Mouse (Mus musculus) embryonic facial prominence, embryonic 13.5 days (tissue): Measurements from ENCODE around the gene Ank2. TPM values are rescaled to one million over a fixed set of nuclear protein-coding genes. Genes with fewer than 3 reads are reported as not detected.

ENCODE experiments used
- ATAC-seq: fragments of 200-750 bp; cut with Nextera tagmentation; 2 replicates; pipeline ENCODE4 v1.8.0; 2017; ENCODE audit warnings: low read depth; ENCODE audit not compliant: insufficient number of reproducible peaks, insufficient read depth, low FRiP score, low TSS enrichment
- H3K27ac ChIP-seq: fragments of 300-500 bp; sonication (generic); 2 replicates; pipeline ENCODE4 v1.5.1; 2015; ENCODE audit warnings: moderate library complexity, mild to moderate bottlenecking, inconsistent platforms
- H3K27me3 ChIP-seq: fragments of 300-500 bp; sonication (generic); 2 replicates; pipeline ENCODE4 v1.6.1; 2015; ENCODE audit warnings: mild to moderate bottlenecking, inconsistent platforms
- H3K36me3 ChIP-seq: fragments of 300-500 bp; sonication (generic); 2 replicates; pipeline ENCODE4 v1.6.1; 2015; ENCODE audit warnings: mild to moderate bottlenecking, inconsistent platforms
- H3K4me1 ChIP-seq: fragments of 300-500 bp; sonication (generic); 2 replicates; pipeline ENCODE4 v1.6.1; 2015; ENCODE audit warnings: inconsistent platforms
- H3K4me2 ChIP-seq: fragments of 300-500 bp; sonication (generic); 2 replicates; pipeline ENCODE4 v1.6.1; 2015; ENCODE audit warnings: moderate library complexity, mild to moderate bottlenecking, inconsistent platforms
- H3K4me3 ChIP-seq: fragments of 300-500 bp; sonication (generic); 2 replicates; pipeline ENCODE4 v1.5.1; 2015; ENCODE audit warnings: mild to moderate bottlenecking, inconsistent platforms
- H3K9ac ChIP-seq: fragments of 300-500 bp; sonication (generic); 2 replicates; pipeline ENCODE4 v1.6.1; 2015; ENCODE audit warnings: mild to moderate bottlenecking, inconsistent platforms
- H3K9me3 ChIP-seq: fragments of 300-500 bp; sonication (generic); 2 replicates; pipeline ENCODE4 v1.6.1; 2016; ENCODE audit warnings: inconsistent platforms
- WGBS: fragments of 180-500 bp; shearing (Covaris S2); methylation state at CpG from one replicate; pipeline ENCODE4 v1.1.7; 2015; ENCODE audit warnings: mixed read lengths; 5-methylcytosine and 5-hydroxymethylcytosine counted together
- polyA plus RNA-seq: library from polyadenylated mRNA; unstranded; fragments of >200 nt; fragmentation: Nextera tagmentation; extraction: Ambion mirVana; gene quantifications from 2 replicates; pipeline ENCODE4 v1.2.1, GENCODE M21; 2015

Ank2 gene
- polyA plus RNA-seq, 1 experiment from 2014 or later, result 33.4 TPM

DNA sequence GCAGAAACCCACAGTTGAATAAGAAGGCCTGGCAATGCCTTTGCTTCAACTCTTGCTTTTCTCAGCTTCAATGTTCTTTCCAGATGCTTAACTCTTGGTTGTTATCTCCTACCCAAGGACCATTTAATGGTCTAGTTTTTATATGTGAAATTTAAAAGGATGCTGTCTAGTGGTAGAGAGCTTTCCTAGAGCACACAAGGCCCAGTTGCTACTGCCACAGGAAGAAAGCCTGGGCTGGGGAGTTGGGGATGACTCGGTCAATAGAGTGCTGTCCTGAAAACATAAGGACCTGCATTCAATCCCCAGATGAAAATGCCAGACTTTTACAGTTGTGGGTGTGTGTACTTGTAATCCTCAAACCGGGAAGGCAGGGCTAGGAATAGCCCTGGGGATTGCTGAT is 277.1 kb downstream of the Ank2 start:
- Histone ChIP-seq H3K9me3 (no peaks in the 10 kb centered on the region), H3K36me3 (no peaks in the 10 kb centered on the region), H3K4me3 (no peak overlapping the region), H3K4me2 (no peak overlapping the region), H3K4me1 (peaks cover 16% of the 10 kb centered on the region), H3K27ac (no peak overlapping the region), H3K9ac (no peak overlapping the region), H3K27me3 (no peaks in the 10 kb centered on the region)
- WGBS, result 78% methylated on average over 2 of the region's 2 CpGs
- no peak for ATAC-seq

GRCm38 (mm10) chr3:127220859-127221258 is 278.3 kb downstream of the Ank2 start:
- ATAC-seq, result no peak
- Histone ChIP-seq H3K4me3 (no peak overlapping the region), H3K4me2 (no peak overlapping the region), H3K9ac (no peak overlapping the region), H3K27me3 (no peaks in the 10 kb centered on the region), H3K9me3 (no peaks in the 10 kb centered on the region), H3K27ac (no peak overlapping the region), H3K4me1 (peaks cover 10% of the 10 kb centered on the region), H3K36me3 (no peaks in the 10 kb centered on the region)
- 94% methylated on average over 9 of the region's 9 CpGs for WGBS

GRCm38 (mm10) chr3:127213534-127213933 is 285.6 kb downstream of the Ank2 start:
- H3K36me3 ChIP-seq, result no peaks in the 10 kb centered on the region
- no peak for ATAC-seq
- no peaks in the 10 kb centered on the region for H3K27me3 ChIP-seq
- WGBS, result 67% methylated on average over 5 of the region's 5 CpGs
- H3K27ac ChIP-seq, result no peak overlapping the region
- no peak overlapping the region for H3K4me2 ChIP-seq
- no peak overlapping the region for H3K9ac ChIP-seq
- H3K4me1 ChIP-seq, result no peaks in the 10 kb centered on the region
- H3K9me3 ChIP-seq, result no peaks in the 10 kb centered on the region
- no peak overlapping the region for H3K4me3 ChIP-seq

DNA sequence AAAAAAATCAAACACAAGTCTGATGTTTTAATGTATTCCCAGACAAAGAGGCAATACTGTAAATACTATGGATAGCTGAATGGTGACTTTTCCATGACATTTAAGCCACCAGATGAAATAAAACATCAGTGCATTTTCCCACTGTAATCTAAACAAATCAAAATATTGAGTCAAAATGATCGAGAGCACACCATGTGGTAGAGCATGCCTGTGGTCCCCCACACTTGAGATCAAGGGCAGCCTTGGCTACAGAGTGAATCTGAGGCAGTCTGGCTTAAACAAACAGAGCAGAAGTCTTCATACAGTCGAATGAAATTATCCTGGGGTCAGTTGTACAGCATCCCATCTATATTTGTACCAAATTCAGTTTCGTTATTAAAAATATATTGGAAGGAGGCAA is 288.0 kb downstream of the Ank2 start:
- no peak overlapping the region for H3K4me2 ChIP-seq
- no peak for ATAC-seq
- no peaks in the 10 kb centered on the region for H3K27me3 ChIP-seq
- no peaks in the 10 kb centered on the region for H3K4me1 ChIP-seq
- no peaks in the 10 kb centered on the region for H3K9me3 ChIP-seq
- WGBS, result 69% methylated on average over 3 of the region's 3 CpGs
- no peaks in the 10 kb centered on the region for H3K36me3 ChIP-seq
- H3K27ac ChIP-seq, result no peak overlapping the region
- H3K4me3 ChIP-seq, result no peak overlapping the region
- H3K9ac ChIP-seq, result no peak overlapping the region

GRCm38 (mm10) chr3:127210552-127210951 is 288.6 kb downstream of the Ank2 start:
- no peak overlapping the region for H3K27ac ChIP-seq
- no peaks in the 10 kb centered on the region for H3K9me3 ChIP-seq
- no peaks in the 10 kb centered on the region for H3K27me3 ChIP-seq
- WGBS, result 52% methylated on average over 4 of the region's 4 CpGs
- H3K4me1 ChIP-seq, result no peaks in the 10 kb centered on the region
- no peak for ATAC-seq
- H3K9ac ChIP-seq, result no peak overlapping the region
- H3K36me3 ChIP-seq, result no peaks in the 10 kb centered on the region
- H3K4me3 ChIP-seq, result no peak overlapping the region
- no peak overlapping the region for H3K4me2 ChIP-seq

- Histone ChIP-seq H3K9ac (no peak overlapping the region), H3K4me3 (no peak overlapping the region), H3K27me3 (no peaks in the 10 kb centered on the region), H3K4me2 (no peak overlapping the region), H3K36me3 (no peaks in the 10 kb centered on the region), H3K9me3 (no peaks in the 10 kb centered on the region), H3K4me1 (no peaks in the 10 kb centered on the region), H3K27ac (no peak overlapping the region)
- ATAC-seq, result no peak
- 89% methylated on average over 5 of the region's 5 CpGs for WGBS
Measured at GRCm38 (mm10) chr3:127208871-127209270, 290.3 kb downstream of the Ank2 start.

GRCm38 (mm10) chr3:127205883-127206434 is 293.2 kb downstream of the Ank2 start:
- H3K9ac ChIP-seq, result no peak overlapping the region
- H3K4me1 ChIP-seq, result no peaks in the 10 kb centered on the region
- WGBS, result 92% methylated on average over 5 of the region's 5 CpGs
- H3K27me3 ChIP-seq, result no peaks in the 10 kb centered on the region
- no peak for ATAC-seq
- H3K36me3 ChIP-seq, result no peaks in the 10 kb centered on the region
- no peak overlapping the region for H3K27ac ChIP-seq
- no peaks in the 10 kb centered on the region for H3K9me3 ChIP-seq
- H3K4me2 ChIP-seq, result no peak overlapping the region
- H3K4me3 ChIP-seq, result no peak overlapping the region

GRCm38 (mm10) chr3:127202484-127203115 is 296.6 kb downstream of the Ank2 start:
- Histone ChIP-seq H3K27me3 (no peaks in the 10 kb centered on the region), H3K9me3 (no peaks in the 10 kb centered on the region), H3K4me3 (no peak overlapping the region), H3K4me2 (no peak overlapping the region), H3K27ac (no peak overlapping the region), H3K4me1 (no peaks in the 10 kb centered on the region), H3K9ac (no peak overlapping the region), H3K36me3 (no peaks in the 10 kb centered on the region)
- 0 out of 2 replicates have a peak, but pooled peaks have one; percentile 9 for ATAC-seq
- WGBS, result 48% methylated on average over 11 of the region's 11 CpGs

DNA sequence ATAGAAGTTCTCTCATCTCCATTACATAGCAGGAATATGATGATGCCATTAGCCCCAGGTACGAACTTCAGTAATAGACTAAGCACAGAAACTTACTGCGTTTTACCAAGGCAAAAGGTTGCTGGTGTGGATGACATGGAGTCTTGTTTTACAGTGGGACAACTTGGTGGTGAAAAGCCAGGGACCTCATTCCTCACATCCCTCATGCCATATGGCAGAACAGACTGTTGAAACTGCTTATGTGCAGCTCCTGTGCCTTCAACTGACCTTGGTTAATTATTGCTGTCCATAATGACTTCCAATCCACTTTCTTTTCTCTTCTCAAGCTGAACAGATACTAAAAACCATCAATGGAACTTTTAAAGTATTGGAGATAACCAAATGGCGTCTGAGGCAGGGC is 298.4 kb downstream of the Ank2 start:
- no peaks in the 10 kb centered on the region for H3K9me3 ChIP-seq
- no peak for ATAC-seq
- H3K27ac ChIP-seq, result no peak overlapping the region
- H3K9ac ChIP-seq, result no peak overlapping the region
- 68% methylated on average over 3 of the region's 3 CpGs for WGBS
- no peaks in the 10 kb centered on the region for H3K27me3 ChIP-seq
- H3K4me3 ChIP-seq, result no peak overlapping the region
- H3K36me3 ChIP-seq, result no peaks in the 10 kb centered on the region
- no peak overlapping the region for H3K4me2 ChIP-seq
- H3K4me1 ChIP-seq, result no peaks in the 10 kb centered on the region

DNA sequence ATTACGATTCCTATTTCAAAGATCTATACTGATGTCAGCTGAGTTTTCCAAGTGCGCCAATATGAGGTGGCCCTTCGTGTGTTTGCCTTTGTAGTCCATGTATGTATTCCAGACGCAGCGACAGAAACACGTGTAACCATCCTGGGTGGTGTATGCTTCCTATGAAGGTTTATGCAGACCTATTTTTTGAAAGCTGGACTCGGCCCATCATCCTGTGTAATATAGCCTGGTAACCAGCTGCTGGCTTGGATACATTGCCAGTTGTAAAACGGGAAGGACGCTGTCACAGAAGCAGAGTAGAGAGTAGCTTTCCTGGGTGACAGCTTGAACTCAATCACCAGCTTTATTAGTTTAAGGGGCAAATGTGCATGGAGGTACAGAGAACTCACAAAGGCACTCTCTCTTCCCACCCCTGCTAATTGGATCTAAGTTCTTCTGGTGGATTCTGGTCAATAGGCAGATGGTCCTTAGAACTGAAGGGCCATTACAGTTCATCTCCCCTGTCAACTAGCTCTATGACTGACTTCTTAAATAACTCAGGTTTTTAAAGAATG is 300.0 kb downstream of the Ank2 start:
- Histone ChIP-seq H3K36me3 (no peaks in the 10 kb centered on the region), H3K27me3 (no peaks in the 10 kb centered on the region), H3K9me3 (no peaks in the 10 kb centered on the region), H3K4me3 (no peak overlapping the region), H3K4me1 (no peaks in the 10 kb centered on the region), H3K4me2 (no peak overlapping the region), H3K9ac (no peak overlapping the region), H3K27ac (no peak overlapping the region)
- 90% methylated on average over 9 of the region's 9 CpGs for WGBS
- no peak for ATAC-seq

DNA sequence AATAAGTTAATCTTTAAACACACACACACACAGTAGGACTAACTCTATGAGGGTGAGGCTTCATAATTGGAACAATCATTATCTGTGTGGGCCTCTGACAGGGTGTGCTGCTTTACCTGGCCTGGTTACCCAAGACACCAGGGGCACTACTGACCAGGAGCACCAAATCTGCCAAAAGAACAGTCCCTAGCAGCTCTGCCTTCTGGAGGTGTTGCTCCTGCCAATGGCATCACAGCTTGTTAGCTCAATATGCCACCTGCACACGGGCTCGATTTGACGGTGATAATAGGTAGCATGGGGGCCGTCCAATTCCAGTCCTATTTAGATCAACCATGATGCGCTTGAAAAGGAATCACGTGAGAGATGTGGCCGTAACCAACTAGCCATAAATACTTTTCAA is 300.5 kb downstream of the Ank2 start:
- no peak overlapping the region for H3K4me3 ChIP-seq
- no peaks in the 10 kb centered on the region for H3K36me3 ChIP-seq
- no peak overlapping the region for H3K9ac ChIP-seq
- H3K9me3 ChIP-seq, result no peaks in the 10 kb centered on the region
- H3K4me2 ChIP-seq, result no peak overlapping the region
- H3K27me3 ChIP-seq, result no peaks in the 10 kb centered on the region
- no peak for ATAC-seq
- H3K27ac ChIP-seq, result no peak overlapping the region
- 96% methylated on average over 7 of the region's 7 CpGs for WGBS
- H3K4me1 ChIP-seq, result no peaks in the 10 kb centered on the region

- no peaks in the 10 kb centered on the region for H3K27me3 ChIP-seq
- no peak overlapping the region for H3K4me2 ChIP-seq
- no peaks in the 10 kb centered on the region for H3K4me1 ChIP-seq
- H3K27ac ChIP-seq, result no peak overlapping the region
- no peak for ATAC-seq
- no peaks in the 10 kb centered on the region for H3K9me3 ChIP-seq
- WGBS, result 89% methylated on average over 5 of the region's 5 CpGs
- H3K36me3 ChIP-seq, result no peaks in the 10 kb centered on the region
- H3K4me3 ChIP-seq, result no peak overlapping the region
- H3K9ac ChIP-seq, result no peak overlapping the region
Measured at GRCm38 (mm10) chr3:127188789-127189128, 310.4 kb downstream of the Ank2 start.
